Mouse (Mus musculus): ENCODE results near the gene Fnip1. TPM values are rescaled to one million over a fixed set of nuclear protein-coding genes. Genes with fewer than 3 reads are reported as not detected.
A peak's percentile ranks its signal among the peaks of the same experiment; 100 is the strongest.
"Not testable (repeated sequence)": the region's sequence is repeated elsewhere in the genome, so short reads cannot be mapped to it uniquely, and the experiment has no call there.

Fnip1 gene
- polyA plus RNA-seq, 1 experiment from 2014 or later, result 11.8 TPM

GRCm38 (mm10) chr11:54427695-54428352 is 10.2 kb upstream of the Fnip1 start:
- WGBS, result 86% methylated on average over 12 of the region's 12 CpGs

GRCm38 (mm10) chr11:54429224-54429623 is 8.8 kb upstream of the Fnip1 start:
- no peak for ATAC-seq
- Histone ChIP-seq H3K27ac (no peak overlapping the region), H3K9me3 (no peaks in the 10 kb centered on the region), H3K27me3 (no peaks in the 10 kb centered on the region), H3K4me1 (replicated peaks) (no peaks in the 10 kb centered on the region), H3K4me2 (replicated peaks) (no peak overlapping the region), H3K9ac (replicated peaks) (no peak overlapping the region), H3K36me3 (no peaks in the 10 kb centered on the region), H3K4me3 (replicated peaks) (no peak overlapping the region)
- 83% methylated on average over 2 of the region's 2 CpGs for WGBS

More at GRCm38 (mm10) chr11:54427695-54428352, 10.2 kb upstream of the Fnip1 start:
- Histone ChIP-seq H3K4me2 (replicated peaks) (no peak overlapping the region), H3K9ac (replicated peaks) (no peak overlapping the region), H3K4me1 (replicated peaks) (no peaks in the 10 kb centered on the region), H3K27ac (no peak overlapping the region), H3K36me3 (no peaks in the 10 kb centered on the region), H3K4me3 (replicated peaks) (no peak overlapping the region), H3K9me3 (no peaks in the 10 kb centered on the region), H3K27me3 (no peaks in the 10 kb centered on the region)
- ATAC-seq, result no peak

- H3K27me3 ChIP-seq, result no peaks in the 10 kb centered on the region
- H3K27ac ChIP-seq, result no peak overlapping the region
- no peak overlapping the region for H3K4me2 ChIP-seq (replicated peaks)
- peaks cover 22% of the 10 kb centered on the region for H3K4me1 ChIP-seq (replicated peaks)
- no peak overlapping the region for H3K9ac ChIP-seq (replicated peaks)
- no peak for ATAC-seq
- no peak overlapping the region for H3K4me3 ChIP-seq (replicated peaks)
- H3K9me3 ChIP-seq, result no peaks in the 10 kb centered on the region
- 88% methylated on average over 1 of the region's 1 CpGs for WGBS
- no peaks in the 10 kb centered on the region for H3K36me3 ChIP-seq
Observed at GRCm38 (mm10) chr11:54435797-54436196, 2.2 kb upstream of the Fnip1 start.

GRCm38 (mm10) chr11:54437310-54437822 is 633 bp upstream of the Fnip1 start:
- H3K36me3 ChIP-seq, result no peaks in the 10 kb centered on the region
- H3K27me3 ChIP-seq, result no peaks in the 10 kb centered on the region
- 64% methylated on average over 8 of the region's 8 CpGs for WGBS
- peak overlapping the region; percentile 44; the same call in 1 of the 2 replicates for H3K27ac ChIP-seq
- H3K4me2 ChIP-seq (replicated peaks), result peak overlapping the region; percentile 42
- no peak for ATAC-seq
- H3K9me3 ChIP-seq, result no peaks in the 10 kb centered on the region
- H3K4me1 ChIP-seq (replicated peaks), result peaks cover 28% of the 10 kb centered on the region
- peak overlapping the region; percentile 55; the same call in 1 of the 2 replicates for H3K9ac ChIP-seq (replicated peaks)
- H3K4me3 ChIP-seq (replicated peaks), result peak overlapping the region; percentile 95

- H3K4me1 ChIP-seq (replicated peaks), result peaks cover 28% of the 10 kb centered on the region
- no peaks in the 10 kb centered on the region for H3K27me3 ChIP-seq
- H3K4me2 ChIP-seq (replicated peaks), result peak overlapping the region; percentile 74
- H3K9me3 ChIP-seq, result no peaks in the 10 kb centered on the region
- H3K4me3 ChIP-seq (replicated peaks), result peak overlapping the region; percentile 95
- H3K36me3 ChIP-seq, result no peaks in the 10 kb centered on the region
- 1% methylated on average over 30 of the region's 47 CpGs for WGBS
- peak overlapping the region; percentile 80 for H3K27ac ChIP-seq
- ATAC-seq, result peak; percentile 85; the same call in 1 of the 2 replicates
- H3K9ac ChIP-seq (replicated peaks), result peak overlapping the region; percentile 88
Observed at GRCm38 (mm10) chr11:54438366-54438781, 375 bp downstream of the Fnip1 start.

- no peaks in the 10 kb centered on the region for H3K9me3 ChIP-seq
- H3K27ac ChIP-seq, result no peak overlapping the region
- H3K4me2 ChIP-seq (replicated peaks), result peak overlapping the region; percentile 74
- peaks cover 28% of the 10 kb centered on the region for H3K4me1 ChIP-seq (replicated peaks)
- no peak for ATAC-seq
- peak overlapping the region; percentile 88 for H3K9ac ChIP-seq (replicated peaks)
- no peaks in the 10 kb centered on the region for H3K27me3 ChIP-seq
- WGBS, result 56% methylated on average over 11 of the region's 11 CpGs
- H3K4me3 ChIP-seq (replicated peaks), result peak overlapping the region; percentile 95
- no peaks in the 10 kb centered on the region for H3K36me3 ChIP-seq
Observed at GRCm38 (mm10) chr11:54438991-54439690, 1.1 kb downstream of the Fnip1 start.

GRCm38 (mm10) chr11:54439691-54440029 is 1.7 kb downstream of the Fnip1 start:
- Histone ChIP-seq H3K4me1 (replicated peaks) (peaks cover 28% of the 10 kb centered on the region), H3K4me3 (replicated peaks) (peak overlapping the region; percentile 95), H3K4me2 (replicated peaks) (peak overlapping the region; percentile 74), H3K36me3 (no peaks in the 10 kb centered on the region), H3K9ac (replicated peaks) (no peak overlapping the region), H3K9me3 (no peaks in the 10 kb centered on the region), H3K27ac (no peak overlapping the region), H3K27me3 (no peaks in the 10 kb centered on the region)
- no peak for ATAC-seq
- 60% methylated on average over 3 of the region's 3 CpGs for WGBS

- H3K9ac ChIP-seq (replicated peaks); H3K4me3 ChIP-seq (replicated peaks); H3K4me1 ChIP-seq (replicated peaks); H3K36me3 ChIP-seq; H3K27me3 ChIP-seq; H3K4me2 ChIP-seq (replicated peaks); H3K9me3 ChIP-seq; H3K27ac ChIP-seq; ATAC-seq: not testable (repeated sequence)
- 91% methylated on average over 3 of the region's 3 CpGs for WGBS
Observed at GRCm38 (mm10) chr11:54450757-54451156, 12.8 kb downstream of the Fnip1 start.

- Histone ChIP-seq H3K4me3 (replicated peaks) (no peak overlapping the region), H3K36me3 (no peaks in the 10 kb centered on the region), H3K4me2 (replicated peaks) (no peak overlapping the region), H3K9ac (replicated peaks) (no peak overlapping the region), H3K9me3 (no peaks in the 10 kb centered on the region), H3K27me3 (no peaks in the 10 kb centered on the region), H3K27ac (no peak overlapping the region), H3K4me1 (replicated peaks) (no peaks in the 10 kb centered on the region)
- 100% methylated on average over 1 of the region's 1 CpGs for WGBS
- ATAC-seq, result no peak
Observed at GRCm38 (mm10) chr11:54454516-54454915, 16.5 kb downstream of the Fnip1 start.

GRCm38 (mm10) chr11:54456875-54457274 is 18.9 kb downstream of the Fnip1 start:
- Histone ChIP-seq H3K4me1 (replicated peaks) (no peaks in the 10 kb centered on the region), H3K27me3 (no peaks in the 10 kb centered on the region), H3K9ac (replicated peaks) (no peak overlapping the region), H3K36me3 (no peaks in the 10 kb centered on the region), H3K9me3 (no peaks in the 10 kb centered on the region), H3K4me3 (replicated peaks) (no peak overlapping the region), H3K4me2 (replicated peaks) (no peak overlapping the region), H3K27ac (no peak overlapping the region)
- ATAC-seq, result no peak
- 81% methylated on average over 2 of the region's 2 CpGs for WGBS

GRCm38 (mm10) chr11:54458168-54458567 is 20.2 kb downstream of the Fnip1 start:
- 0 out of 2 replicates have a peak, but pooled peaks cover 4% of the 10 kb centered on the region for H3K36me3 ChIP-seq
- no peaks in the 10 kb centered on the region for H3K4me1 ChIP-seq (replicated peaks)
- no peaks in the 10 kb centered on the region for H3K27me3 ChIP-seq
- no peak overlapping the region for H3K4me3 ChIP-seq (replicated peaks)
- H3K9me3 ChIP-seq, result no peaks in the 10 kb centered on the region
- H3K9ac ChIP-seq (replicated peaks), result no peak overlapping the region
- no peak for ATAC-seq
- no peak overlapping the region for H3K27ac ChIP-seq
- H3K4me2 ChIP-seq (replicated peaks), result no peak overlapping the region
- WGBS, result 97% methylated on average over 1 of the region's 1 CpGs

- Histone ChIP-seq H3K36me3 (0 out of 2 replicates have a peak, but pooled peaks cover 8% of the 10 kb centered on the region), H3K9ac (replicated peaks) (no peak overlapping the region), H3K4me2 (replicated peaks) (no peak overlapping the region), H3K4me3 (replicated peaks) (no peak overlapping the region), H3K9me3 (no peaks in the 10 kb centered on the region), H3K27me3 (no peaks in the 10 kb centered on the region), H3K4me1 (replicated peaks) (no peaks in the 10 kb centered on the region), H3K27ac (no peak overlapping the region)
- ATAC-seq, result no peak
- WGBS, result 86% methylated on average over 3 of the region's 3 CpGs
Observed at GRCm38 (mm10) chr11:54464557-54465244, 26.7 kb downstream of the Fnip1 start.
